Mouse (Mus musculus) hindbrain, embryonic 12.5 days (tissue): ENCODE data around the gene Gopc. TPM values are rescaled to one million over a fixed set of nuclear protein-coding genes. Genes with fewer than 3 reads are reported as not detected.

Source experiments
- ATAC-seq: fragments of 200-750 bp; cut with Nextera tagmentation; 2 replicates; pipeline ENCODE4 v1.8.0; 2017; ENCODE audit warnings: moderate TSS enrichment; ENCODE audit not compliant: low FRiP score
- H3K27ac ChIP-seq: fragments of 300-500 bp; sonication (generic); 2 replicates; pipeline ENCODE4 v1.5.1; 2016; ENCODE audit warnings: mild to moderate bottlenecking
- H3K27me3 ChIP-seq: fragments of 300-500 bp; sonication (generic); 2 replicates; pipeline ENCODE4 v1.6.1; 2016; ENCODE audit warnings: mild to moderate bottlenecking
- H3K36me3 ChIP-seq: fragments of 300-500 bp; sonication (generic); 2 replicates; pipeline ENCODE4 v1.6.1; 2016; ENCODE audit warnings: mild to moderate bottlenecking
- H3K4me1 ChIP-seq: fragments of 300-500 bp; sonication (generic); 2 replicates; pipeline ENCODE4 v1.6.1; 2016
- H3K4me2 ChIP-seq: fragments of 300-500 bp; sonication (generic); replicated peaks from 2 replicates; pipeline ENCODE4 v1.6.1; 2016; ENCODE audit warnings: mild to moderate bottlenecking
- H3K4me3 ChIP-seq: fragments of 300-500 bp; sonication (generic); 2 replicates; pipeline ENCODE4 v1.5.1; 2016; ENCODE audit warnings: mild to moderate bottlenecking
- H3K9ac ChIP-seq: fragments of 300-500 bp; sonication (generic); 2 replicates; pipeline ENCODE4 v1.6.1; 2016; ENCODE audit warnings: mild to moderate bottlenecking, moderate library complexity
- H3K9me3 ChIP-seq: fragments of 300-500 bp; sonication (generic); replicated peaks from 2 replicates; pipeline ENCODE4 v1.6.1; 2016; ENCODE audit warnings: mild to moderate bottlenecking
- WGBS: fragments of 180-500 bp; shearing (Covaris S2); methylation state at CpG from one replicate; pipeline ENCODE4 v1.1.7; 2016; 5-methylcytosine and 5-hydroxymethylcytosine counted together
- polyA plus RNA-seq: library from polyadenylated mRNA; unstranded; fragments of >200 nt; fragmentation: Nextera tagmentation; extraction: Ambion mirVana; gene quantifications from 2 replicates; pipeline ENCODE4 v1.2.1, GENCODE M21; 2016

Gopc gene
- 30.4 and 32.1 TPM in 2 replicates for polyA plus RNA-seq

DNA sequence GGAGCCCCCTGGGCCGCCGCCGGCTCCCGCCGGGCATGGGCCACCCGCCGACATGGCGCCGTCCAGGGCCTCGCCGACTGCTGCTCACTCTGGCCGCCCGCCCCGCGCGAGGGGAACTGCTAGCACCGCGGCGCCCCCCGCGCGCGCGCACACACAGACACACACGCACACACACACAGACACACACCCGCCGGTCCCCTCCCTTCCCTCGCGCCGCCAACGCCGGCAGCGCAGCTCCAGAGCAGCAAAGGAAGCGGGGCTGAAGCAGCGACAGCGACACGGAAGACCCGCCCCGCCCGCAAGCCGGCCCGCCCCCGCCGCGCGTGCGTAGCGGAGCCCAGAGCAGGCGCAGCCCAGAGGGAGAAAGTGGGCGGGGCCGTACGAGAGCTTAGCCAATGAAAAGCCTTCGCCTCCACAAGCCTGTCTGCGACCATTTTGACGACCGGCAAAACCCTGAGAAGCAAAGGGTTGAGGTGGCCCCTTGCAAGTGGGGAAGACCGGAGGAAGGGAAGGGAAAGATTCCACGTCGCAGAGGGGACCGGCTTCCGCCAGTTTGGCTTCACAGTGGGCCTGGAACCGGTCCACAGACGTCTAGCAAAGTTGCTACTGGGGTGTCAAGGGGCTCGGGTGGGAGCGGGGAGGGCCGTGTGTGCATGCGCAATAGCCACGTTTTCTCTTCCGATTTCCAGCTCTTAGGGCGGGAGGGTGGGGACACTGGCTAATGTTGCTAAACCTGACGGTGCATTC is at the start of gene Gopc:
Gene Gopc (minus strand): TSS at position 280 of the 747 bp plus-strand sequence.
- WGBS: under 1% methylated on average over 62 of the region's 71 CpGs

DNA sequence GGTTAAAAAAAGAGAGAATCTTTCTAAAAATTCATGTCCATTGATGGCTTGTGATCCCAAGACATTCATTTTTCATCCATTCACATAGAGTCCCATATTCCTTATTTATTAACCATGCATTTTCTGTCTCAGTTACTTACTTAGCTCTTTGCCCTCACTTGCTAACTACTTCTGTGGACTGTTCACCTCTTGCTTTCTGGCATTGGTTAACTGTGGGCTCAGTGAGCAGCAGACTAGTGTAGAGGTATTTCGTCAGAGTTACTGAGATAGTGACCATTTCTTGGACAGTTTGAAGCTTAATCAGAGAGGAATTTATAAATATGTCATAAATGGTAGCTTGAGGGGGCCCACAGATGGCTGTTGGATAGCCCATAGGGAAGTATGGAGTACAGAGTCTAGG is 49.0 kb upstream of the Gopc start:
- H3K27ac ChIP-seq: no peak overlapping the region
- H3K4me1 ChIP-seq: no peaks in the 10 kb centered on the region
- ATAC-seq: no peak
- no peak overlapping the region for H3K4me3 ChIP-seq
- H3K9me3 ChIP-seq: no peaks in the 10 kb centered on the region
- H3K9ac ChIP-seq: no peak overlapping the region
- H3K4me2 ChIP-seq: no peak overlapping the region
- H3K27me3 ChIP-seq: no peaks in the 10 kb centered on the region
- WGBS: 95% methylated on average over 1 of the region's 1 CpGs
- peaks cover 47% of the 10 kb centered on the region for H3K36me3 ChIP-seq

More for the DNA sequence above, at the start of gene Gopc:
- H3K4me2 ChIP-seq: peak within 1 kb of the TSS; percentile 65
- H3K9ac ChIP-seq: peak within 1 kb of the TSS; percentile 86
- peak within 1 kb of the TSS; percentile 74 for H3K4me3 ChIP-seq
- peak; percentile 98 for ATAC-seq
- H3K27ac ChIP-seq: peak within 1 kb of the TSS; percentile 95
- H3K27me3 ChIP-seq: no peaks in the 10 kb centered on the region
- peaks cover 8% of the 10 kb centered on the region for H3K4me1 ChIP-seq
- no peaks in the 10 kb centered on the region for H3K9me3 ChIP-seq
- H3K36me3 ChIP-seq: no peaks in the 10 kb centered on the region

DNA sequence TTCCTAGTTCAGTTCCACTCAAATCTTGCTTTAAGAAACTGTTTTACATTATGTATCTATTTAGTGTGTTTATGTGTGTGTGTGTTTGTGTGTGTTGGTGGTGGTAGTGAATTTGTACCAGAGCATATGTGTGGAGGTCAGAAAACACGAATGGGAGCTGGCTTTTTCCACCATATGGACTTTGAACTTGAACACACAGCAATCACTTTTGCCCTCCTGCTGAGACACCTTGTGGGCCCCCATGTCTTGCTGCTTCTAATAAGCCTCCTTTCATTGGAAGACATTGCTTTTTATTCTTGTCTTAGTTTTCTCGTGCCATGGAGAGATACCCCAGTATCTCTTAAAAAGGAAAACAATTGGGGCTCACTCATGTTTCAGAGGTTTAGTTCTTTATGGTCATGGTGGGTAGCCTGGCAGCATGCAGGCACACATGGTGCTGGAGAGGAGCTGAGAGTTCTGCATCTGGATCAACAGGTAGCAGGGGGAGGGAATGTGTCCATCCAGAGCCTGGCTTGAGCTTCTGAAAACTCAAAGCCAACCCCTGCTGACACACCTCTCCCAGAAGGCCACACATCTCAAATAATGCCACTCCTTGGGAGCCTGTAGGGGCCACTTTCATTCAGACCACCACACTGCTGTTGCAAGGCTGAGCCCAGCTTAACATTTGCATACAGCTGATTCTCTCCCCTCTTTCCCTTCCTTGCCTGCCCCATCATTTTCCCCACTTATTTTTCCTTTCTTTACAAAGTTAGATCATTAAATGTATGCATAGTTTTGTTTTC is 45.9 kb upstream of the Gopc start:
- no peaks in the 10 kb centered on the region for H3K9me3 ChIP-seq

DNA sequence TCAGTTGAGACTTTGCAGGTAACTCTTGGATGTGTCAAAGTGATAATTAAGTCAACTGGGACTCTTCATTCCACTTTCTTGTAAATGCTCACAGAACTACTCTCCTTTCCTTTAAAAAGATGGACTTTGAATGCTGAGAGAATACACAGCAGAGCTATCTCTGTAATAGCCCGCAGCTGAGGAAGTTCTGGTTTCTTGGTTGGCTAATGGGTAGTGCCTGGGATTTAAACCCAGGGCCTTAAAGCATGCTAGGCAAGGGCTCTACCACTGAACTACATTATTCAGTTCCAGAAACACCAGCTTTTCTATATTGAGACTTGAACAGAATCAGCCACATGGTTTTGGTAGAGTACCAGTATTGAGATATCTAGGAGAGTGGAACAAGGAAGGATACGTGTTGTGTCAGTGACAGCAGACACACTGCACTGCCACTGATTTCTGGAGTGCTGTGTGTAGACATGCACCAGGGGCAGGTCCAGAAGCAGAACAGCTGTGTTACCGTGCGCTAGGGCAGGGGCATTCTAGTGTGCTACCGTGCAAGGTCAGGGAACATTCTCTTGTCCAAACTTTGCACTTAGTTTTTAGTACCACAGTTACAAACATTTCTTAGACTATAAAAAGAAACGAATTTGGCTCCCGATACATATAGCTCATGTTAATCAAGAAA is 44.5 kb upstream of the Gopc start:
- WGBS: 90% methylated on average over 7 of the region's 7 CpGs
- no peak overlapping the region for H3K4me3 ChIP-seq
- no peaks in the 10 kb centered on the region for H3K9me3 ChIP-seq
- ATAC-seq: no peak
- H3K4me2 ChIP-seq: no peak overlapping the region
- no peaks in the 10 kb centered on the region for H3K27me3 ChIP-seq
- no peak overlapping the region for H3K27ac ChIP-seq
- H3K4me1 ChIP-seq: no peaks in the 10 kb centered on the region
- H3K36me3 ChIP-seq: peaks cover 13% of the 10 kb centered on the region
- H3K9ac ChIP-seq: no peak overlapping the region

More for the DNA sequence above, 45.9 kb upstream of the Gopc start:
- H3K4me1 ChIP-seq: no peaks in the 10 kb centered on the region
- no peaks in the 10 kb centered on the region for H3K27me3 ChIP-seq
- no peak overlapping the region for H3K4me3 ChIP-seq
- no peak for ATAC-seq
- H3K27ac ChIP-seq: no peak overlapping the region
- 46% methylated on average over 2 of the region's 2 CpGs for WGBS
- peaks cover 24% of the 10 kb centered on the region for H3K36me3 ChIP-seq
- no peak overlapping the region for H3K9ac ChIP-seq
- no peak overlapping the region for H3K4me2 ChIP-seq

DNA sequence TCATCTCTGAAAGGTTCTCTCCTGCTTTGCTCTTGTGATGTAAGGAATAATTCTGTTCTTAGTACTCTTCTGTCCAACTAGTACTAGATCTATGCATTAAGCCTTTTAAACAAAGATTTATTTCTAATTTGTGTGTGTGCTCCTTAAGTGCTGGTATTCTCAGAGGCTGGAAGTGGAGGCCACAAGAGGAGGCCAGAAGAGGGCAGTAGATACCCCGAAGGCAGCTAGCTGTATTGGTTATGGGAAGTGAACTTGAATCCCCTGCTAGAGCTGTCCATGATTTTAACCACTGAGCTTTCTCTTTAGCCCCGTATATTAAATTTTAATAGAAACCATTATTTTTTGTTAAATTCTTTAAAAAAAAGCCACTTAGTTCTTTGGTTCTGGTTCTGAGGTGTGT is 41.2 kb upstream of the Gopc start:
- Histone ChIP-seq H3K4me2 (no peak overlapping the region), H3K27ac (no peak overlapping the region), H3K4me1 (peaks cover 19% of the 10 kb centered on the region), H3K9me3 (no peaks in the 10 kb centered on the region), H3K4me3 (no peak overlapping the region), H3K36me3 (no peaks in the 10 kb centered on the region), H3K9ac (no peak overlapping the region), H3K27me3 (no peaks in the 10 kb centered on the region)
- no peak for ATAC-seq
- WGBS: 79% methylated on average over 2 of the region's 2 CpGs

DNA sequence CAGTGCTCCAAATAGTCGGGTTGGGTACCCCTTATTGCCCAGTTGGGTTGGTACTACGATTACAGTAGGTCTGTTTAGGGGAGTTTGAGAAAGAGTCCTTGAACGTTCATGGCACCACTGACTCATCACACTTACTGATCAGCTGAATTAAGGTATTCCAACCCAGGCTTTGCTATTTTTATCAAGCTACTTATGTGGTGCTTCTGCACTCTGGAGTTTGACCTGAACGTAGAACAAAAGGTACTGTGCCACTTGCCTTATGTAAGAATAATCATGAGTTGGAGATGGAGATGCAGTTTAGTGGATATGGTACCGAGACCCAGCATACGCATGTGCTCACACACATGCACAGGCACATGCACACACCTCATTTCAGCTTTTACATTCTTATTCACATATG is 39.8 kb upstream of the Gopc start:
- Histone ChIP-seq H3K27ac (no peak overlapping the region), H3K4me1 (peaks cover 21% of the 10 kb centered on the region), H3K27me3 (no peaks in the 10 kb centered on the region), H3K4me2 (no peak overlapping the region), H3K9me3 (no peaks in the 10 kb centered on the region), H3K9ac (no peak overlapping the region), H3K36me3 (no peaks in the 10 kb centered on the region), H3K4me3 (no peak overlapping the region)
- ATAC-seq: no peak
- 95% methylated on average over 6 of the region's 6 CpGs for WGBS

DNA sequence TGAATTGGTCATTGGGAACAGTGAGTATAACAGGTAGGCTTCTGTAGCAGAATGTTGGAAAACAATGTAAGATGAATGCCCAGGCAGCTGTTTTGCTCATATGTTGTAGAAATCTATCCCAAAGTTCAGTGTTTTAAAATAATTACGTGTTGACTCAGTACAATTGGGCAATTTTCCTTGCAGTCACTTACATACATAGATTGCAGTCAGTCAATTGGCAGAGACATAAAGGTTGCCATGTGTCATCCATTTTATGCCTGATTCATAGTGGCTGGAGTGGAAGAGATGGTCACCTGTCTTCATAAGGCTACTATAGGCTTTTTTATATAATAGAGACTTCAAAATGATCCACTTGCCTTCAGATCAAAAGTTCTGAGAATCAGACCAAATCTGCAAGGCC is 38.6 kb upstream of the Gopc start:
- Histone ChIP-seq H3K27ac (no peak overlapping the region), H3K4me3 (no peak overlapping the region), H3K4me1 (peaks cover 22% of the 10 kb centered on the region), H3K9ac (no peak overlapping the region), H3K4me2 (no peak overlapping the region), H3K36me3 (no peaks in the 10 kb centered on the region), H3K27me3 (no peaks in the 10 kb centered on the region), H3K9me3 (no peaks in the 10 kb centered on the region)
- ATAC-seq: no peak
- WGBS: 95% methylated on average over 1 of the region's 1 CpGs

DNA sequence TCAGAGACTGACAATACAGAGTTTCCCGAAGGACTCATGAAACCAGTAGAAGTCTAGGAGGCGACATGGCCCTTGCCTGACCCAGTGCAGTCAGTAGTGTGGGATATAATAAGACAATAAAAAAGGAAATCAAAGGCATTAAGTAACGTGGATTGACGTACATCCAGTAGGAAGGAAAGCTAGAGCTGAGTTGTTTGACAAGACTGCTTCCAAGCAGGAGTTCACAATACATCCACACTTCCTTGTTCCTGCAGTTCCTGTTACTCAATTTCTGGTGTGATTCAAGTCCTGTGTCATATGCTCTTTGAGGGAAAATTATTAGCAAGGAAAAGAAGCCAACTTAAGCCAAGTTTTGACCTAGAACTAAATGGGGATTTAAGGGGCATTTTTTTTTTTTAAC is 37.5 kb upstream of the Gopc start:
- 83% methylated on average over 4 of the region's 4 CpGs for WGBS

DNA sequence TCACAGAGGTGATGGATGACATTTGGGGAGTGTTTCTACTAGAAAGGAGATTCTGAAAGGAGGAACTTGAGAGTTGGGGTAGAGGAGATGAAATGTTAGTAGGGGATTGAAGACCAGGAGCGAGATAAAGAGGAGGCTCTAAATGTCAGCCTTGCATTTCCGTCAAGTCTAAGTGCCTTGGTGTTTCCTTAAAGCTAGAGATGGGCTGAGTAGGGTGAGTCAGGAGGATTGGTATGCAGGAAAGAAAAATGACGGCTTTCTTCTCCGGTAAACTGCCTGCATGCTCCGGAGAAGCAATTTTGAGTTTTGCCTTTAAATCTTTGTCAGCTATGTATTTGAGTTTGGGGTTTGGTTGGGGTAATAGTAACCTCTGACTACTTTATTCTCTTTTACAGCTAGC is 37.0 kb upstream of the Gopc start:
- Histone ChIP-seq H3K4me3 (peak overlapping the region; percentile 94), H3K4me2 (peak overlapping the region; percentile 73), H3K27me3 (no peaks in the 10 kb centered on the region), H3K36me3 (no peaks in the 10 kb centered on the region), H3K4me1 (peaks cover 22% of the 10 kb centered on the region), H3K9me3 (no peaks in the 10 kb centered on the region), H3K9ac (peak overlapping the region; percentile 84), H3K27ac (no peak overlapping the region)
- no peak for ATAC-seq
- 74% methylated on average over 5 of the region's 5 CpGs for WGBS

More for the DNA sequence above, 37.5 kb upstream of the Gopc start:
- Histone ChIP-seq H3K27ac (no peak overlapping the region), H3K4me2 (peak overlapping the region; percentile 73), H3K4me1 (peaks cover 22% of the 10 kb centered on the region), H3K9ac (no peak overlapping the region), H3K4me3 (no peak overlapping the region; the same call in 1 of the 2 replicates), H3K36me3 (no peaks in the 10 kb centered on the region), H3K9me3 (no peaks in the 10 kb centered on the region), H3K27me3 (no peaks in the 10 kb centered on the region)
- no peak for ATAC-seq

DNA sequence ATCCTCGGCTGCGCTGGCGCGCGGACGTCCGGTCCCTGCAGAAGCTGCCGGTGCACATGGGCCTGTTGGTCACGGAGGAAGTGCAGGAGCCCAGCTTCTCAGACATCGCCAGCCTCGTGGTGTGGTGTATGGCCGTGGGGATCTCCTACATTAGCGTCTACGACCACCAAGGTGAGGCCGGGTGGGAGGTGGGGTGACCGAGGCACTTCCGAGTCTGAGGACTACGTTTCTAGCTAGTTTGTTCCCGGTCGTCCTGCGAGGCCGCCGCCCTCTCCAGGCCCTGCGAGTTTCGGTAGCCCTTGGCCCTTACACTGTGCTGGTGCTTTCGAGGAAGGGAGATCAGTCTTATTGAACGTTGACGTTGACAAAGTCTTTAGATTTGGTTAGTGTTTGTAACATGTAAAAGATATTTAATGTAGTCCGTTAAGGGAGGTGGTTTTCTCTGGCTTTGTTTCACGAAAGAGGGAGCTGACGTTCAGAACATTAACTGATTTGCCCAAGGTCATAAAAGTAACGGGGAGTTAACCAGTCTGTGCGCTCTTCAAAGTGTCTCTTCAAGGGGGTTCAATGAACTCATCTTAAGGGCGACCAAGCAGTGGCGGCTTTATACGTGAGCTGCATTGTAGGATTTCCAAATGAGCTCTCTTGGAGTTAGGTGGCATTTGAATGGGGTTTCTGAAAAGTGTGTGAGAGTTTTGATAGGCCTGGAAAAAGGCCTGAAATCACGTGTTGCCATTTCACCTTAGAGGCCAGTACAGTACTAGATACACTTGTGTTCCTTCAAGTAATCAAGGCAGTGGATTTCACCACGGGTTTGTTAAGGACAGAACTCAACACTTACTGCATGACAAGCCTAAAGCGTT is 36.3 kb upstream of the Gopc start:
- no peaks in the 10 kb centered on the region for H3K36me3 ChIP-seq
- H3K27me3 ChIP-seq: no peaks in the 10 kb centered on the region
- H3K27ac ChIP-seq: peak overlapping the region; percentile 94
- H3K9me3 ChIP-seq: no peaks in the 10 kb centered on the region
- 4% methylated on average over 39 of the region's 39 CpGs for WGBS
- H3K4me1 ChIP-seq: peaks cover 22% of the 10 kb centered on the region
- peak overlapping the region; percentile 94 for H3K4me3 ChIP-seq
- H3K4me2 ChIP-seq: peak overlapping the region; percentile 73
- ATAC-seq: peak; percentile 61
- peak overlapping the region; percentile 84 for H3K9ac ChIP-seq

DNA sequence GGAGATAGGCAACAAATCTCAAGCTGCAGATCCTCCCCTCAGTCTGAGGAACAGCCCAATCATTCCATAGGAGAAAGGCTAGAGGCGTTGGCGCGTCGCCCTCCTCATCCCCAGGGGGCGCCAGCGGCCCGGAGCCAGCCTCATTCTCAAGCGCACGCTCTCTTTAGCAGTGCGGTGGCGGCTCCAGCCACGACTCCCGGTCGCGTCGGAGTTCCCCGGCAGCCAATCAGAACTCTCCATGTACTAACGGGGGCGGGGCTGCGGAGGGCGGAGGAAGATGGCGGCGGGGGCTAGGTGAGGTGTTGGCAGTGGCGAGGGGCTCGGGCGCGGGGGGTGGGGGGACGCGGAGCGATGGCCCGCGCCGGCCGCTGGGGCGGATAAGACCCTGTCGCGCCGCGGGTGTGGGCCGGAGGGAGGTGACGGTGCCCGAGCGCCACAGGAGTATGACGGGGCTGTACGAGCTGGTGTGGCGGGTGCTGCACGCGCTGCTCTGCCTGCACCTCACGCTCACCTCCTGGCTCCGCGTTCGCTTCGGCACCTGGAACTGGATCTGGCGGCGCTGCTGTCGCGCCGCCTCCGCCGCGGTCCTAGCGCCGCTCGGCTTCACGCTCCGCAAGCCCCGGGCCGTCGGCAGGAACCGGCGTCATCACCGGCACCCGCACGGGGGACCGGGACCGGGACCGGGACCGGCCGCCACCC is 35.5 kb upstream of the Gopc start, which contains the start of gene Nus1:
Gene Nus1 (plus strand): TSS at position 249 of the 699 bp plus-strand sequence.
- ATAC-seq: peak; percentile 99

More for the DNA sequence above, 35.5 kb upstream of the Gopc start, which contains the start of gene Nus1:
- H3K27me3 ChIP-seq: no peaks in the 10 kb centered on the region
- H3K9me3 ChIP-seq: no peaks in the 10 kb centered on the region
- peak within 1 kb of the TSS; percentile 73 for H3K4me2 ChIP-seq
- under 1% methylated on average over 74 of the region's 79 CpGs for WGBS
- H3K36me3 ChIP-seq: no peaks in the 10 kb centered on the region
- peak within 1 kb of the TSS; percentile 94 for H3K27ac ChIP-seq
- peaks cover 22% of the 10 kb centered on the region for H3K4me1 ChIP-seq
- H3K4me3 ChIP-seq: peak within 1 kb of the TSS; percentile 94
- H3K9ac ChIP-seq: peak within 1 kb of the TSS; percentile 84
